12 mouse cellular contexts compared by ENCODE assay signal in the genomic region with DNA sequence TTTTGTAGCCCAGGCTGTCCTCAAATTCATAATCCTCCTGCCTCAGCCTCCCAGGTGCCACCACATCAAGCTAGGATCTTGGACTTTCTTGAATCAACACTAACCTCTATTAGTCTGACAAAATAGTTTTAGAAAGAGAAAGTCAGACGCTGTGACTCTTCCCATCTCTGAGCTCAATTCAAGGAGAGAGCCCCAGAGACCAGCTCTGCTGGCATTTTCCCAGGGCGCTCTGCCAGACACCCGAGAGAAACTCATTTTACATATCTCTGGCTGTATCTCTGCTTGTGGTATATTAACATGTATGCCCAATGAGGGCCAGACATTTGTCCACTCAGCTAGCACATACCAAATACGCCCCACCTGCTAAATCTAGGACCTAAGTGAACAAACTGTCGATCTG.
"Had no signal": no experiment of that assay in that cellular context is flagged by ENCODE, and none has a peak within 500 bp of the region (broad histone marks: within the 10 kb centered on the region; RNA-seq: fewer than 3 reads in every experiment).

No protein-coding gene starts in this region.

- H3K27ac ChIP-seq: kidney, postnatal 0 days; liver, embryonic 13.5 days; midbrain, embryonic 10.5 days; midbrain, embryonic 13.5 days; neural tube, embryonic 13.5 days had no signal

- DNase-seq: kidney, postnatal 25 days; liver, embryonic 13.5 days; lung, adult 2 months; lung, postnatal 36 days; thymus, adult 18-20 months; thymus, postnatal 36 days had no signal

- H3K4me3 ChIP-seq: liver, embryonic 13.5 days; megakaryocyte, embryonic 14.5 days; midbrain, embryonic 10.5 days; midbrain, embryonic 13.5 days; myocyte; neural tube, embryonic 13.5 days had no signal
